Mouse (Mus musculus): ENCODE measurements around the gene Hif1an.

DNA sequence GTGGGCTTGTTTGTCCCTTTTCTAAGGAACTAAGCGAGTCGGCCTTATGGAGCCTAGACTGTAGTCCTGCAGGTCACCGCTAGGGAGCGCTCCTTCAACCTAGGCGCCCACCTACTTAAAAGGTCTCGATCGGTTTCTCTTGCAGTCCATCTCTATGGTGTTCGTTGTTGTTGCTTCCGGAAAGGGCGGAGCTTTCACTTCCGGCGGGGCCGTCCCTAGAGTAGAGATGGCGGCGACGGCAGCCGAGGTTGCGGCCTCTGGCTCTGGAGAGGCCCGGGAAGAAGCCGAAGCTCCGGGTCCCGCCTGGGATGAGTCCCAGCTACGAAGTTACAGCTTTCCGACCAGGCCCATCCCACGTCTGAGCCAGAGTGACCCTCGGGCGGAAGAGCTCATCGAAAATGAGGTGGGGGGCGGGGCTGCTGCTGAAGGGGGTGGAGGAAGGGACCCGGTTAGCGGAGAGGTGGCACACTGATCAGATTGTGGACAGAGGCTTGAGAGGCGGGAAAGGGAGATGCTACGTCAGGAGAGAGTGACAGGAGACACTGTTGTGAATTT is at the start of gene Hif1an:
- peak; percentile 92 for TF ChIP-seq CTCF (IDR thresholded peaks at IDR 0.05; ENCODE audit: extremely low read depth, insufficient read length, insufficient replicate concordance, low read depth, low read length)
- TF ChIP-seq POLR2A (IDR thresholded peaks at IDR 0.05; ENCODE audit: low read depth, low read length): peak; percentile 89
